Mouse (Mus musculus) liver, embryonic 14.5 days (tissue): Measurements from ENCODE around the gene Proser3. TPM values are rescaled to one million over a fixed set of nuclear protein-coding genes. Genes with fewer than 3 reads are reported as not detected.
A peak's percentile ranks its signal among the peaks of the same experiment; 100 is the strongest.

Experiments used
- ATAC-seq: fragments of 200-750 bp; cut with Nextera tagmentation; 2 replicates; pipeline ENCODE4 v1.8.0; 2017; ENCODE audit warnings: moderate number of reproducible peaks, mild to moderate bottlenecking, moderate library complexity; ENCODE audit not compliant: insufficient read depth
- DNase-seq, 3 experiments: peaks; one replicate each; pipeline ENCODE4 v3.0.0-alpha.2; 2012 to 2013; ENCODE audit warnings: low read depth in 3 of 3, low spot score in 3 of 3
- H3K27ac ChIP-seq: fragments of 300-500 bp; sonication (generic); 2 replicates; pipeline ENCODE4 v1.5.1; 2014; ENCODE audit warnings: moderate library complexity, mild to moderate bottlenecking, control low read depth, inconsistent platforms
- H3K27me3 ChIP-seq: fragments of 300-500 bp; sonication (generic); 2 replicates; pipeline ENCODE4 v1.6.1; 2014; ENCODE audit warnings: mild to moderate bottlenecking, low read length, moderate library complexity; ENCODE audit not compliant: control insufficient read depth, insufficient read depth
- H3K36me3 ChIP-seq: fragments of 300-500 bp; sonication (generic); replicated peaks from 2 replicates; pipeline ENCODE4 v1.6.1; 2014; ENCODE audit warnings: low read depth; ENCODE audit not compliant: control insufficient read depth, insufficient read depth
- H3K4me1 ChIP-seq, 2 experiments: fragments of 200-500 bp in 1 of 2; fragments of 300-500 bp in 1 of 2; sonication (generic) in 1 of 2; replicated peaks; 2 replicates each; pipeline ENCODE4 v1.6.1; 2012 to 2014; ENCODE audit warnings: antibody characterized with exemption in 1 of 2, inconsistent platforms in 1 of 2, low read length in 1 of 2; ENCODE audit not compliant: control insufficient read depth in 2 of 2, insufficient read depth in 2 of 2
- H3K4me2 ChIP-seq: fragments of 300-500 bp; sonication (generic); 2 replicates; pipeline ENCODE4 v1.6.1; 2014; ENCODE audit warnings: low read depth, mild to moderate bottlenecking, control low read depth, moderate library complexity
- H3K4me3 ChIP-seq, 2 experiments: fragments of 200-500 bp in 1 of 2; fragments of 300-500 bp in 1 of 2; sonication (generic) in 1 of 2; 2 replicates each; pipeline ENCODE4 v1.5.1; 2012 to 2014; ENCODE audit warnings: low read depth in 2 of 2, low read length in 2 of 2, mild to moderate bottlenecking in 2 of 2, control low read depth in 1 of 2, inconsistent platforms in 1 of 2, moderate library complexity in 1 of 2; ENCODE audit not compliant: insufficient read depth in 1 of 2
- H3K9ac ChIP-seq: fragments of 300-500 bp; sonication (generic); replicated peaks from 2 replicates; pipeline ENCODE4 v1.6.1; 2014; ENCODE audit warnings: mild to moderate bottlenecking, control low read depth, moderate library complexity
- H3K9me3 ChIP-seq: fragments of 300-500 bp; sonication (generic); 2 replicates; pipeline ENCODE4 v1.6.1; 2016; ENCODE audit warnings: low read length, mixed read lengths; ENCODE audit not compliant: control insufficient read depth
- CTCF ChIP-seq: IDR thresholded peaks from 2 replicates; pipeline ENCODE4 v1.5.1; 2016; ENCODE audit warnings: antibody characterized with exemption, low read depth, control low read depth
- EP300 ChIP-seq: IDR thresholded peaks from 2 replicates; pipeline ENCODE4 v1.6.1; 2016; ENCODE audit warnings: antibody characterized with exemption, low read depth
- WGBS: fragments of 180-500 bp; shearing (Covaris S2); extraction: QIAGEN DNeasy Blood & Tissue Kit; methylation state at CpG from one replicate; pipeline ENCODE4 v1.1.7; 2014; ENCODE audit not compliant: insufficient replicate concordance; 5-methylcytosine and 5-hydroxymethylcytosine counted together
- polyA plus RNA-seq, 2 experiments: library from polyadenylated mRNA; depleted of rRNA in 1 of 2; stranded (reverse) in 1 of 2; unstranded in 1 of 2; fragments of >200 nt; fragmentation: Nextera tagmentation in 1 of 2; extraction: Ambion mirVana in 1 of 2; gene quantifications; 2 replicates each; pipeline versions ENCODE4 v1.2.1 to v1.2.3; 2012 to 2014

Proser3 gene
- polyA plus RNA-seq, 2 experiments = 1.3 to 6.5 TPM

GRCm38 (mm10) chr7:30522871-30523270 is 29.2 kb downstream of the Proser3 start:
- no peak for TF ChIP-seq EP300
- no peak for TF ChIP-seq CTCF
- no peak overlapping the region for H3K4me2 ChIP-seq
- H3K9ac ChIP-seq = no peak overlapping the region
- no peaks in the 10 kb centered on the region for H3K27me3 ChIP-seq
- no peak overlapping the region for H3K4me3 ChIP-seq
- H3K27ac ChIP-seq = no peak overlapping the region
- H3K4me1 ChIP-seq = no peaks in the 10 kb centered on the region
- ATAC-seq (no peak), DNase-seq (no peak)
- H3K9me3 ChIP-seq = no peaks in the 10 kb centered on the region
- H3K36me3 ChIP-seq = no peaks in the 10 kb centered on the region
- WGBS = 78% methylated on average over 10 of the region's 10 CpGs

GRCm38 (mm10) chr7:30520856-30521255 is 31.2 kb downstream of the Proser3 start:
- Histone ChIP-seq H3K36me3 (no peaks in the 10 kb centered on the region), H3K9me3 (no peaks in the 10 kb centered on the region), H3K9ac (no peak overlapping the region), H3K27ac (no peak overlapping the region), H3K27me3 (no peaks in the 10 kb centered on the region), H3K4me1 (no peaks in the 10 kb centered on the region), H3K4me3 (no peak overlapping the region), H3K4me2 (no peak overlapping the region)
- DNase-seq (no peak), ATAC-seq (no peak)
- 64% methylated on average over 5 of the region's 5 CpGs for WGBS
- TF ChIP-seq EP300 = no peak
- no peak for TF ChIP-seq CTCF

DNA sequence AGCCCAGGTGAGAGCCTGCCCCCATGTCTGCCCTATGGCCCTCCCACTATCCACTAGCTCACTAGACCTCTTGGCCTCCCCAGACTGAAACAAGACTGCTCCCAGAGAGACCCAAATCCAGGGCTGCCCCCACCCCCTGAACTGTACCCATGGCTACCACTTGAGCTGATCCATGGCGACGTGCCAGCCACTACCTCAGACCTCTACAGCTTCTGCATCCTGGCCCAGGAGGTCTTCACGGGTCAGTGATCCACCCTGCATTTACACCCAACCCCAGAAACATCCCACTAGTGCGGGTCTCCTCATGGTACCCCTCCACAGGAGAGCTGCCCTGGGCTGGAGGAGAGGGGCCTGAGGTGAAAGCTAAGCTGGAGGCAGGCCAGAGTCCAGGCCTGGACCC is 31.7 kb downstream of the Proser3 start:
- Histone ChIP-seq H3K4me3 (no peak overlapping the region), H3K4me2 (no peak overlapping the region), H3K9ac (no peak overlapping the region), H3K36me3 (no peaks in the 10 kb centered on the region), H3K4me1 (no peaks in the 10 kb centered on the region), H3K27me3 (no peaks in the 10 kb centered on the region), H3K9me3 (no peaks in the 10 kb centered on the region), H3K27ac (no peak overlapping the region)
- WGBS = 61% methylated on average over 4 of the region's 4 CpGs
- no peak for ATAC-seq
- TF ChIP-seq CTCF (no peak), EP300 (no peak)
- no peak for DNase-seq

GRCm38 (mm10) chr7:30518325-30518724 is 33.8 kb downstream of the Proser3 start:
- no peaks in the 10 kb centered on the region for H3K4me1 ChIP-seq
- no peak overlapping the region for H3K9ac ChIP-seq
- TF ChIP-seq EP300 (no peak), CTCF (peak; percentile 48)
- H3K27ac ChIP-seq = no peak overlapping the region
- 36% methylated on average over 8 of the region's 8 CpGs for WGBS
- H3K36me3 ChIP-seq = no peaks in the 10 kb centered on the region
- ATAC-seq = no peak
- H3K27me3 ChIP-seq = no peaks in the 10 kb centered on the region
- no peaks in the 10 kb centered on the region for H3K9me3 ChIP-seq
- DNase-seq = no peak
- no peak overlapping the region for H3K4me3 ChIP-seq
- H3K4me2 ChIP-seq = no peak overlapping the region

DNA sequence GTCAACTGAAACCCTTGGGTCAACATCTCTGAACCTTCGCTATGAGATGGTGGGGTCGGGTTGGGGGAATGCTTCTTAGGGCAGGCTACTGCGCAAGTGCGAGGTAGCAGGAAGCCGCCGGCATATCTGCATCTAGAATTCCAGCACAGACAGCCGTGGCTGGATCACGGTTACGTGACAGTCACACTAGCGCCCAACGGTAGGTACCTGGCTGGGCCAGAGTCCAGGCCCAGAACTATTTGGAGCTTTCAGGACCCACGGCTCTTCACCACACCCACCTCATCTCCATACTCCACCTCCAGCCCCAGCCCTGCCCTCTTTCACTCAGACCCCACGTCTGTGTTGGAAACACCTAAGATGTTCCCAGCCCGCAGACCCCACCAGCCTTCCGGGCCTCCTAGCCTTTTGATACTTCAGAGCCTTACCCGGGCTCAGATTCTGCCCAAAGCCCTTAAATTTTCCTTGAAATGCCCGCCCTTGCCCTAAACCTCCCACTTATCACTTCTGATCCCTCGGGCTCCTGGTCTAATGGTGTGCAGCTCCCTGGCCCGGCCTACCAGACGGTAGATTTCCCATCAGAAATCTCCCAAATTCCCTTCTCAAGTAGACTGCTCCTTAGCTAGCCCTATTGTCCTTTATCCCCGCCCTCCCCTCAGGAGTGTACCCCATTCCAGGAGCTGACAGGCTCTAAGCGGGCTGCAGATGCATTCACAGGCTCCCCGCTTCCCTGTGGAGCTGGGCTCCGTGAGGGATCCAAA is 36.9 kb downstream of the Proser3 start:
- H3K4me2 ChIP-seq = no peak overlapping the region
- ATAC-seq = peak; percentile 2; the same call in 1 of the 2 replicates
- H3K27me3 ChIP-seq = no peaks in the 10 kb centered on the region
- H3K27ac ChIP-seq = no peak overlapping the region
- H3K36me3 ChIP-seq = no peaks in the 10 kb centered on the region
- peak in 1 of 3 experiments; percentile 20 for DNase-seq
- TF ChIP-seq EP300 (no peak), CTCF (no peak)
- H3K4me3 ChIP-seq = no peak overlapping the region
- WGBS = 54% methylated on average over 24 of the region's 24 CpGs
- H3K4me1 ChIP-seq = no peaks in the 10 kb centered on the region
- H3K9ac ChIP-seq = no peak overlapping the region
- no peaks in the 10 kb centered on the region for H3K9me3 ChIP-seq
